In the genomic region with DNA sequence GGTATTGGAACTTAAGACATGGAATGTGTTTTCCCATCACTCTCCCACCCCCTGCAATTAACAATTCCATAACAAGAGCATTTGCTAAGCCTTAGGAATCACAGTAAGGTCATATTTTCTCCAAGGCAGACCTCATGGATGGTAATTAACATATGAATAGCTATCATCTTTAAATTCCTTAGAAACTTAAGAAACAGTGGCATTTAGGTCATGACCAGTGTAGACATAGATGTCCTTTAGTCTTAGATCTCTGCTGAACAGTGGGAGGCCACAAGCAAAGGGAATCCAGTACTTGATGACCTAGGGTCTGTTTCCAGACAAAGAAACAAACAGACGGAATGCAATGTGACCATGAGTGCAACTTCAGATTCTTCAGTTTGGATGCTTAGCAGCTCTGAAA, we compare ENCODE assay signal across 25 mouse cellular contexts.
"Had no signal": no experiment of that assay in that cellular context is flagged by ENCODE, and none has a peak within 500 bp of the region (broad histone marks: within the 10 kb centered on the region; RNA-seq: fewer than 3 reads in every experiment).

No protein-coding gene starts in this region.

- H3K4me3 ChIP-seq: heart, adult 2 months; heart, embryonic 13.5 days; heart, embryonic 15.5 days; hindbrain, embryonic 13.5 days; hindbrain, embryonic 15.5 days; kidney, embryonic 15.5 days; left cerebral cortex, adult 2 months; limb, embryonic 10.5 days; limb, embryonic 12.5 days; liver, embryonic 13.5 days; liver, embryonic 15.5 days had no signal

- H3K9me3 ChIP-seq: heart, embryonic 15.5 days; hindbrain, embryonic 13.5 days; hindbrain, embryonic 15.5 days; kidney, embryonic 15.5 days; limb, embryonic 10.5 days; limb, embryonic 12.5 days; liver, embryonic 13.5 days; liver, embryonic 15.5 days had no signal

- H3K27ac ChIP-seq: heart, adult 2 months; heart, embryonic 13.5 days; heart, embryonic 15.5 days; hindbrain, embryonic 13.5 days; hindbrain, embryonic 15.5 days; hindbrain, postnatal 0 days; kidney, embryonic 15.5 days; kidney, postnatal 0 days; left cerebral cortex, adult 2 months; limb, embryonic 10.5 days; limb, embryonic 12.5 days; liver, embryonic 13.5 days; liver, embryonic 15.5 days had no signal

- H3K4me1 ChIP-seq: heart, embryonic 13.5 days; heart, embryonic 15.5 days; hindbrain, embryonic 13.5 days; hindbrain, embryonic 15.5 days; kidney, embryonic 15.5 days; liver, embryonic 13.5 days; liver, embryonic 15.5 days had no signal

- DNase-seq: gastrocnemius, postnatal 14 days; gastrocnemius, postnatal 36 days; heart, adult 11 months; heart, adult 2 months; heart, postnatal 14 days; heart, postnatal 36 days; kidney, adult 11 months; kidney, adult 2 months; kidney, adult 9 months; kidney, postnatal 14 days; kidney, postnatal 4 days; liver; liver, embryonic 13.5 days; liver, postnatal 0 days had no signal

- H3K9ac ChIP-seq: heart, embryonic 13.5 days; heart, embryonic 15.5 days; hindbrain, embryonic 13.5 days; hindbrain, embryonic 15.5 days; kidney, embryonic 15.5 days; limb, embryonic 12.5 days; liver, embryonic 13.5 days; liver, embryonic 15.5 days; liver, postnatal 0 days had no signal

- H3K36me3 ChIP-seq: heart, embryonic 13.5 days; heart, embryonic 15.5 days; hindbrain, embryonic 13.5 days; hindbrain, embryonic 15.5 days; kidney, embryonic 15.5 days; limb, embryonic 10.5 days; limb, embryonic 12.5 days; liver, embryonic 13.5 days; liver, embryonic 15.5 days had no signal
